Mouse (Mus musculus) lung, adult 2 months (tissue): ENCODE measurements around the gene Olfr506.

ENCODE experiments used
- CTCF ChIP-seq: fragments of 200-500 bp; IDR thresholded peaks from 2 replicates; pipeline ENCODE4 v1.5.1; 2011; ENCODE audit warnings: mild to moderate bottlenecking, low read length, control low read depth; ENCODE audit not compliant: insufficient read depth
- POLR2A ChIP-seq: fragments of 200-500 bp; IDR thresholded peaks from 2 replicates; pipeline ENCODE4 v1.6.1; 2011; ENCODE audit warnings: low read depth, mild to moderate bottlenecking, control low read depth, low read length, borderline replicate concordance; ENCODE audit errors: extremely low read depth

DNA sequence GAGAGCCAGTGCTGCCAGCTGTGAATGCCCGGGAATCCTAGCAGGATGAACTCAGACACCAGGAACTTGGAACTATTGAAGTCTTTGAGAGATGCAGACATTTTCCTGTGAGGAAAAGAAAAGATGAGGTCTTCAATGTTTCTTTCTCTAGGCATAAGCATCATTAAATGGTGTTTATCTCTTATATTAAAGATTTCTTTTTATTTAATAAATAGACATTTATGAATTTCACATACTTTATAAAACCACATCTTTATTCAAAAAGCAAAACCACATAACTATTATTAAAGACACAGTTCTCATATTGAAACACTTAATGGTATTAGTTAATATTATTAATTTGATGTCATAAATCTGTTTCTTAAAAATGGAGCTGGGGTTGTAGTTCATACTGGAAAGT lies 44.9 kb upstream of the Olfr506 start, which contains the start of gene Olfr504:
- TF ChIP-seq CTCF, result no peak
- no peak for TF ChIP-seq POLR2A
